Mouse (Mus musculus): ENCODE measurements around the gene Slc22a15. TPM values are rescaled to one million over a fixed set of nuclear protein-coding genes. Genes with fewer than 3 reads are reported as not detected.

The Slc22a15 gene
- polyA plus RNA-seq, 1 experiment from 2014 or later: 5.8 TPM

DNA sequence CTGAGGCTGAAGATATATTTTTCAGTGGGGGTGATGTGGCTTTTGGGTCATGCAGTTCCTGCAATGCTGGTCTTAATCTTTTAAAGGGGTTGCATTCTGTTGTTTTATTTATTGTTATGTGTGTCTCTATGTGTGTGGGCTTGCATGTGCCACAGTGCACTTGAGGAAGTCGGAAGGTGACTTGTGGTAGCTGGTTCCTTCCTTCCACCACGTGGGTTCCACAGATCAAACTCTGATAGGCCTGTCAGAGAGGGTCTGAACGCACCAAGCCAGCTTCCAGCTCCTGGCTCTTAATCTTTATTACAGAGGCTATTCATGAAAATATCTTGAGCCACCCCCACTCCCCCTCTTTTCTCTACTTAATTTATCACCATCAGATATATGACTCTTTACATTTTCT is 40.4 kb downstream of the Slc22a15 start:
- no peaks in the 10 kb centered on the region for H3K27me3 ChIP-seq
- no peak overlapping the region for H3K27ac ChIP-seq (replicated peaks)
- no peaks in the 10 kb centered on the region for H3K9me3 ChIP-seq
- H3K4me2 ChIP-seq: no peak overlapping the region
- H3K9ac ChIP-seq: no peak overlapping the region
- no peak for ATAC-seq (ENCODE audit: low FRiP score, low read depth)
- H3K4me3 ChIP-seq: no peak overlapping the region
- H3K36me3 ChIP-seq: peaks cover 9% of the 10 kb centered on the region
- peaks cover 14% of the 10 kb centered on the region; the same call in 1 of the 2 replicates for H3K4me1 ChIP-seq (replicated peaks)
- WGBS: 68% methylated on average over 3 of the region's 3 CpGs

GRCm38 (mm10) chr3:101881721-101882120 is 42.5 kb downstream of the Slc22a15 start:
- Histone ChIP-seq H3K4me3 (no peak overlapping the region), H3K4me1 (replicated peaks) (peaks cover 14% of the 10 kb centered on the region; the same call in 1 of the 2 replicates), H3K4me2 (no peak overlapping the region), H3K27ac (replicated peaks) (no peak overlapping the region), H3K36me3 (peaks cover 10% of the 10 kb centered on the region), H3K9me3 (no peaks in the 10 kb centered on the region), H3K9ac (no peak overlapping the region), H3K27me3 (no peaks in the 10 kb centered on the region)
- WGBS: 70% methylated on average over 9 of the region's 9 CpGs
- ATAC-seq (ENCODE audit: low FRiP score, low read depth): no peak

GRCm38 (mm10) chr3:101880818-101881217 is 43.4 kb downstream of the Slc22a15 start:
- WGBS: 86% methylated on average over 6 of the region's 6 CpGs
- Histone ChIP-seq H3K9ac (no peak overlapping the region), H3K4me1 (replicated peaks) (peaks cover 13% of the 10 kb centered on the region), H3K9me3 (no peaks in the 10 kb centered on the region), H3K4me3 (no peak overlapping the region), H3K27ac (replicated peaks) (no peak overlapping the region), H3K36me3 (peaks cover 10% of the 10 kb centered on the region), H3K4me2 (no peak overlapping the region), H3K27me3 (no peaks in the 10 kb centered on the region)
- ATAC-seq (ENCODE audit: low FRiP score, low read depth): no peak

- no peak overlapping the region for H3K27ac ChIP-seq (replicated peaks)
- no peak for ATAC-seq (ENCODE audit: low FRiP score, low read depth)
- H3K4me1 ChIP-seq (replicated peaks): peaks cover 4% of the 10 kb centered on the region
- H3K9me3 ChIP-seq: no peaks in the 10 kb centered on the region
- H3K4me3 ChIP-seq: no peak overlapping the region
- no peaks in the 10 kb centered on the region for H3K27me3 ChIP-seq
- peaks cover 10% of the 10 kb centered on the region for H3K36me3 ChIP-seq
- no peak overlapping the region for H3K4me2 ChIP-seq
- no peak overlapping the region for H3K9ac ChIP-seq
- 20% methylated on average over 5 of the region's 5 CpGs for WGBS
Observed at GRCm38 (mm10) chr3:101878136-101878535, 46.1 kb downstream of the Slc22a15 start.

DNA sequence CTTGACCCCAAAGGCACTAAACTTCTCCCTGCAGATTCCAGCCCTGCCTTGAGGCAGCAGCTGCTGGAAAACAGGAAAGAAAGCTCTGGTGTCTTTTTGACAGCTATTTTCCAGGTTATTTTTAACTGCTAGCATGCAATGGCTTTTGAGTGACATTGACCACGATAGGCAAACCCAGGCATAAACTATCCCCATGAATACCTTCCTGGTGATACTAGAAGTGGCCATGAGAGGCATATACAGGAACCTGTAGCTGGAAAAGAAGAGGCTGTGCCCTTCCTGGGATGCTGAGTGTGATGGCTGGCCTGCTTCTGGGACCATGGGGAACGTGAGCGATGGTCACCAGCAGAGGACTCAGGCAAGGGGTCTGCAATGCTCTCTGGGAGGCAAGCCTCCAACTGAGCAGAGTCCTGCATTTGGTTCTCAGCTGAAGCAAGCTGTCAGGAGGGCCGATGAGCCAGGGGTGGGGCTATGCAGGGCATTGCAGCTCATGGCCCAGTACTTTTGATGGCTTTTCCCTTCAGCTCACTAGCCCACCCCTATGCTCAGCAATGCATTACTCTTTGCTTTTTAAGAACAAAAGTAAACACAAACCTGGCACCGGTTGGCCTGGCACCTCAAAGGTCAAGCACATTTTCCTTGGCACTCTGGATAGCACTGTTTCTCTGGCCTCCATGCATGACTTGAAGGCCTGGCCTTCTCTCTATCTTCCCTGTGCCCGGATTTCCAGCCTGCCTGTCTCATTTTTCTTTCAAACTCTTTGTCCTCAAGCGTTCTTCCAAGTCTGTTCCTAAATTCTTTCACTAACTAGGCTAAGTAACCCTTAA is 47.6 kb downstream of the Slc22a15 start:
- Histone ChIP-seq H3K36me3 (peaks cover 12% of the 10 kb centered on the region), H3K4me2 (no peak overlapping the region), H3K27me3 (no peaks in the 10 kb centered on the region), H3K4me3 (no peak overlapping the region), H3K9ac (no peak overlapping the region), H3K9me3 (no peaks in the 10 kb centered on the region), H3K27ac (replicated peaks) (no peak overlapping the region), H3K4me1 (replicated peaks) (peaks cover 4% of the 10 kb centered on the region)
- 68% methylated on average over 7 of the region's 7 CpGs for WGBS
- no peak for ATAC-seq (ENCODE audit: low FRiP score, low read depth)

GRCm38 (mm10) chr3:101875258-101875920 is 48.9 kb downstream of the Slc22a15 start:
- Histone ChIP-seq H3K9me3 (no peaks in the 10 kb centered on the region), H3K4me1 (replicated peaks) (peaks cover 4% of the 10 kb centered on the region), H3K36me3 (peaks cover 12% of the 10 kb centered on the region), H3K27ac (replicated peaks) (peak overlapping the region; percentile 20; the same call in 1 of the 2 replicates), H3K9ac (no peak overlapping the region), H3K4me2 (no peak overlapping the region), H3K4me3 (no peak overlapping the region), H3K27me3 (no peaks in the 10 kb centered on the region)
- 0 out of 2 replicates have a peak, but pooled peaks have one; percentile 47 for ATAC-seq (ENCODE audit: low FRiP score, low read depth)
- 36% methylated on average over 10 of the region's 10 CpGs for WGBS

- WGBS: 72% methylated on average over 7 of the region's 7 CpGs
- Histone ChIP-seq H3K9ac (no peak overlapping the region), H3K36me3 (peaks cover 2% of the 10 kb centered on the region; the same call in 1 of the 2 replicates), H3K4me1 (replicated peaks) (peaks cover 4% of the 10 kb centered on the region), H3K9me3 (no peaks in the 10 kb centered on the region), H3K4me3 (no peak overlapping the region), H3K4me2 (no peak overlapping the region), H3K27me3 (no peaks in the 10 kb centered on the region), H3K27ac (replicated peaks) (no peak overlapping the region)
- ATAC-seq (ENCODE audit: low FRiP score, low read depth): no peak
Observed at GRCm38 (mm10) chr3:101873061-101873675, 51.1 kb downstream of the Slc22a15 start.

GRCm38 (mm10) chr3:101871951-101872350 is 52.3 kb downstream of the Slc22a15 start:
- WGBS: 91% methylated on average over 9 of the region's 9 CpGs
- no peak for ATAC-seq (ENCODE audit: low FRiP score, low read depth)
- H3K4me1 ChIP-seq (replicated peaks): peaks cover 8% of the 10 kb centered on the region
- no peak overlapping the region for H3K4me2 ChIP-seq
- H3K36me3 ChIP-seq: peaks cover 2% of the 10 kb centered on the region; the same call in 1 of the 2 replicates
- H3K27ac ChIP-seq (replicated peaks): no peak overlapping the region
- H3K27me3 ChIP-seq: no peaks in the 10 kb centered on the region
- H3K9ac ChIP-seq: no peak overlapping the region
- no peak overlapping the region for H3K4me3 ChIP-seq
- H3K9me3 ChIP-seq: no peaks in the 10 kb centered on the region

DNA sequence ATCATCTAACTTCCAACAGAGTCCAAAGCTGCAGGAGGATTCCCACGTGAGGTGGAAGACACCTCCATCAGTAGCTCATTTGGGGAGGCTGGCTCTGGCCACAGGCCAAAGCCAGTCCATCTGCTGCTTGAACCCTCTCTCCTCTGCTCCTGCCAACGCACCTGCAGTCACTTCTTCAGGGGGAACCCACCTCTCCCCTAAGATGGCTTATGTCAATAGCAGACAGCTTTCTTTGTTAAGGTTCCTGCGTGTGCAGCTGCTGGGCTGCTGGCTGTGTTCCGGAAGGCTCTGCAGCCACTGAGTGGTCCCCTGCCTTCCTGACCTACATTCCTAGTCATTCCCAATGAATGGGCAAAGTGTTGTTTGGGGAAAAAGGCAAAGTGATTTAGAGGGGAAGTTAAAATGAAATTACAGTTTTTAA is 57.2 kb downstream of the Slc22a15 start:
- no peaks in the 10 kb centered on the region for H3K27me3 ChIP-seq
- no peak overlapping the region for H3K27ac ChIP-seq (replicated peaks)
- H3K9ac ChIP-seq: no peak overlapping the region
- ATAC-seq (ENCODE audit: low FRiP score, low read depth): no peak
- 61% methylated on average over 4 of the region's 4 CpGs for WGBS
- H3K4me2 ChIP-seq: no peak overlapping the region
- peaks cover 16% of the 10 kb centered on the region; the same call in 1 of the 2 replicates for H3K36me3 ChIP-seq
- no peak overlapping the region for H3K4me3 ChIP-seq
- H3K9me3 ChIP-seq: no peaks in the 10 kb centered on the region
- 0 out of 2 replicates have a peak, but pooled peaks cover 6% of the 10 kb centered on the region for H3K4me1 ChIP-seq (replicated peaks)

DNA sequence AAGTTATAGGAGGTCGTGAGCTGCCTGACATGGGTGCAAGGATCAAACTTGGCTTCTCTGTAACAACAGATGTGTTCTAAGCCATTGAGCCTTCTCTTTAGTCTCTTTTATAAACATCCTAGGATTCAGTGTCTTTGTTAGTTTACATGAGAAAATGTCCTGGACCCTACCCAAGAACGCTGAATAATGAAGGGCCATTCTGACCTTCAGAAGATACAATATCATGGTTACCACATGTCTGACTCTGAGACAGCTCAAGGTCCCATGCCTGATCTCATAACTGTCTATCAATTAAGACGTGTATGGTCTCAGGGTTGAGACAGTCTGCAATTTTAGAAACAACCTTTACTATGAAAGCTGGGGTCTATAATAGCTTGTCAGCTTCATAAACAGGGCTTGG is 62.4 kb downstream of the Slc22a15 start:
- Histone ChIP-seq H3K9me3 (no peaks in the 10 kb centered on the region), H3K27me3 (no peaks in the 10 kb centered on the region), H3K4me3 (no peak overlapping the region), H3K4me2 (no peak overlapping the region), H3K9ac (no peak overlapping the region), H3K4me1 (replicated peaks) (0 out of 2 replicates have a peak, but pooled peaks cover 1% of the 10 kb centered on the region), H3K36me3 (peaks cover 16% of the 10 kb centered on the region; the same call in 1 of the 2 replicates), H3K27ac (replicated peaks) (no peak overlapping the region)
- 80% methylated on average over 3 of the region's 3 CpGs for WGBS
- ATAC-seq (ENCODE audit: low FRiP score, low read depth): no peak

DNA sequence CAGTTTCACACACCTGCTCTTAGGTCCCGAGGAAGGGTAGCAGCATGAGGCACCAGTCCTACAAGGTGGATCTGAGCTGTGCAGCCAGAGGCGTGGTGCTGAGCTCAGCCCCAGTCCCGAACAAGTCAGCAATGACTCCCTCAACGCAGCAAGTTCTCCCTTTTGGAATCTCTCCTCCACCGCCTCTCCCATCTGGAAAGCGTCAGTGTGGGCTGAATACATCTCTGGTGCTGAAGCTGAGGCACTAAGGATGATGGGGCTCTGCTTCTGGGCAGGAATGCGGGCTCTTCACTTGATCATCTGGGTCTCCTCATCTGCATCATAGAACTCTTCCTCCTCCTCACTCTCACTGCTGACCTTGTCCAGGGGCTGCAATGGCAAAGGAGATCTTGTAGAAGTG is 64.1 kb downstream of the Slc22a15 start:
- Histone ChIP-seq H3K9ac (no peak overlapping the region), H3K4me1 (replicated peaks) (no peaks in the 10 kb centered on the region), H3K4me2 (no peak overlapping the region), H3K36me3 (peaks cover 16% of the 10 kb centered on the region; the same call in 1 of the 2 replicates), H3K9me3 (no peaks in the 10 kb centered on the region), H3K4me3 (no peak overlapping the region), H3K27me3 (no peaks in the 10 kb centered on the region), H3K27ac (replicated peaks) (no peak overlapping the region)
- no peak for ATAC-seq (ENCODE audit: low FRiP score, low read depth)
- WGBS: 79% methylated on average over 7 of the region's 7 CpGs

GRCm38 (mm10) chr3:101859740-101860139 is 64.5 kb downstream of the Slc22a15 start:
- Histone ChIP-seq H3K4me2 (no peak overlapping the region), H3K27ac (replicated peaks) (no peak overlapping the region), H3K4me3 (no peak overlapping the region), H3K4me1 (replicated peaks) (no peaks in the 10 kb centered on the region), H3K27me3 (no peaks in the 10 kb centered on the region), H3K9me3 (no peaks in the 10 kb centered on the region), H3K36me3 (peaks cover 16% of the 10 kb centered on the region; the same call in 1 of the 2 replicates), H3K9ac (no peak overlapping the region)
- WGBS: 49% methylated on average over 7 of the region's 7 CpGs
- no peak for ATAC-seq (ENCODE audit: low FRiP score, low read depth)
